Mouse (Mus musculus) stomach, embryonic 15.5 days (tissue): ENCODE results near the gene Sebox. TPM values are rescaled to one million over a fixed set of nuclear protein-coding genes. Genes with fewer than 3 reads are reported as not detected.

Experiments used
- ATAC-seq: fragments of 200-750 bp; cut with Nextera tagmentation; 2 replicates; pipeline ENCODE4 v1.8.0; 2017; ENCODE audit warnings: low read depth, moderate number of reproducible peaks, moderate TSS enrichment; ENCODE audit not compliant: insufficient read depth, low FRiP score
- H3K27ac ChIP-seq: fragments of 300-500 bp; sonication (generic); 2 replicates; pipeline ENCODE4 v1.5.1; 2015; ENCODE audit warnings: mild to moderate bottlenecking, inconsistent platforms
- H3K27me3 ChIP-seq: fragments of 300-500 bp; sonication (generic); replicated peaks from 2 replicates; pipeline ENCODE4 v1.6.1; 2015; ENCODE audit warnings: inconsistent platforms
- H3K36me3 ChIP-seq: fragments of 300-500 bp; sonication (generic); 2 replicates; pipeline ENCODE4 v1.6.1; 2015; ENCODE audit warnings: inconsistent platforms
- H3K4me1 ChIP-seq: fragments of 300-500 bp; sonication (generic); 2 replicates; pipeline ENCODE4 v1.6.1; 2015; ENCODE audit warnings: inconsistent platforms
- H3K4me2 ChIP-seq: fragments of 300-500 bp; sonication (generic); 2 replicates; pipeline ENCODE4 v1.6.1; 2015; ENCODE audit warnings: mild to moderate bottlenecking, inconsistent platforms
- H3K4me3 ChIP-seq: fragments of 300-500 bp; sonication (generic); replicated peaks from 2 replicates; pipeline ENCODE4 v1.5.1; 2015; ENCODE audit warnings: inconsistent platforms
- H3K9ac ChIP-seq: fragments of 300-500 bp; sonication (generic); 2 replicates; pipeline ENCODE4 v1.6.1; 2015; ENCODE audit warnings: inconsistent platforms
- H3K9me3 ChIP-seq: fragments of 300-500 bp; sonication (generic); 2 replicates; pipeline ENCODE4 v1.6.1; 2016; ENCODE audit warnings: inconsistent platforms
- WGBS: fragments of 180-500 bp; shearing (Covaris S2); methylation state at CpG from one replicate; pipeline ENCODE4 v1.1.7; 2015; 5-methylcytosine and 5-hydroxymethylcytosine counted together
- polyA plus RNA-seq: library from polyadenylated mRNA; unstranded; fragments of >200 nt; fragmentation: Nextera tagmentation; extraction: Ambion mirVana; gene quantifications from 2 replicates; pipeline ENCODE4 v1.2.1, GENCODE M21; 2015

Sebox gene
- polyA plus RNA-seq, 1 experiment from 2014 or later: not detected

GRCm38 (mm10) chr11:78467515-78467914 lies 35.7 kb upstream of the Sebox start:
- no peak for ATAC-seq
- no peak overlapping the region for H3K4me2 ChIP-seq
- no peak overlapping the region for H3K9ac ChIP-seq
- H3K36me3 ChIP-seq: 0 out of 2 replicates have a peak, but pooled peaks cover 2% of the 10 kb centered on the region
- WGBS: 77% methylated on average over 7 of the region's 7 CpGs
- H3K27ac ChIP-seq: no peak overlapping the region
- H3K9me3 ChIP-seq: no peaks in the 10 kb centered on the region
- no peaks in the 10 kb centered on the region for H3K27me3 ChIP-seq
- H3K4me1 ChIP-seq: peaks cover 4% of the 10 kb centered on the region
- H3K4me3 ChIP-seq: no peak overlapping the region

GRCm38 (mm10) chr11:78467932-78468331 lies 35.3 kb upstream of the Sebox start:
- WGBS: 60% methylated on average over 3 of the region's 3 CpGs
- Histone ChIP-seq H3K9ac (no peak overlapping the region), H3K4me3 (no peak overlapping the region), H3K36me3 (0 out of 2 replicates have a peak, but pooled peaks cover 2% of the 10 kb centered on the region), H3K4me1 (peaks cover 4% of the 10 kb centered on the region), H3K4me2 (no peak overlapping the region), H3K27ac (no peak overlapping the region), H3K9me3 (no peaks in the 10 kb centered on the region), H3K27me3 (no peaks in the 10 kb centered on the region)
- no peak for ATAC-seq

DNA sequence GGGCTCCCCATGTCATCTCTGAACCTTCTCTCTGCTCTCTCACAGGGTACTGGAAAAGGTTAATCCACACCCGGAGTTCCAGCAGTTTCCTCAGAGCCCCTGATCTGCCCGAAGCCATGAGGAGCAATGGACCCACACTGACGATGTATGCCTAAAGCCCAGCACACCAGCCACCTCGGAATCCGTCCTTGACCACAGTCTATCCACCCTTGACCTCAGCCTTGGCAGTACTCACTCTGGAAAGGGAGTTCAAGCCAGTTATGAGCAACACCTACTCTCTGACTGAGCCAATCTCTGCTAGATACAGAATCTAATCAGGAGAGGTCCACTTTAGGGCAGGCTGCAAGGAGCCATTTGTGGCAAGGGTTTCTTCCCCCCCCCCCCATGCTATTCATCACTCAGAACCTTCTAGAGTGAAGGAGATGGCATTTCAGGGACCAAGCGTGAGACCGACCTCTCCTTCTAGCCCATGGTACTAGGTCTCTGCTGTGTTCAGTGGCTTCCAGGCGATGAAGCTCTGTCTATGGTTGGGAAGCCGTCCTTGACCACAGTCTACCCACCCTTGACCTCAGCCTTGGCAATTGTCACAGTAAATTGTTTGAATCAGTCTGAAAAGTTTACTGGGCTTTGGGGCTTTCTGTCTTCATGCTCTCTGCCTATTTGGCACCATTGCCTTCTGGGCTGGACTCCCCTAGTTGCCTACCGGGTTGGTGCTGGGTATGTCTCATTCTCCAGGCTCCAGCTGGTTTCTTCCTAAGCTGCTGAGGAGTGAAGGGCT lies 31.7 kb upstream of the Sebox start:
- H3K9ac ChIP-seq: no peak overlapping the region
- ATAC-seq: no peak
- H3K4me2 ChIP-seq: no peak overlapping the region
- no peaks in the 10 kb centered on the region for H3K27me3 ChIP-seq
- H3K4me3 ChIP-seq: no peak overlapping the region
- WGBS: 89% methylated on average over 10 of the region's 10 CpGs
- no peak overlapping the region for H3K27ac ChIP-seq
- H3K4me1 ChIP-seq: peaks cover 1% of the 10 kb centered on the region
- H3K9me3 ChIP-seq: no peaks in the 10 kb centered on the region
- H3K36me3 ChIP-seq: 0 out of 2 replicates have a peak, but pooled peaks cover 2% of the 10 kb centered on the region

- WGBS: 75% methylated on average over 3 of the region's 3 CpGs
Observed at GRCm38 (mm10) chr11:78475289-78475688, 28.0 kb upstream of the Sebox start.

GRCm38 (mm10) chr11:78483639-78484038 lies 19.6 kb upstream of the Sebox start:
- no peak overlapping the region for H3K27ac ChIP-seq
- H3K36me3 ChIP-seq: no peaks in the 10 kb centered on the region
- no peaks in the 10 kb centered on the region for H3K4me1 ChIP-seq
- peaks cover 25% of the 10 kb centered on the region for H3K27me3 ChIP-seq
- no peaks in the 10 kb centered on the region for H3K9me3 ChIP-seq
- WGBS: 56% methylated on average over 7 of the region's 7 CpGs
- no peak overlapping the region for H3K4me3 ChIP-seq
- no peak for ATAC-seq
- no peak overlapping the region for H3K4me2 ChIP-seq
- no peak overlapping the region for H3K9ac ChIP-seq

More at GRCm38 (mm10) chr11:78475289-78475688, 28.0 kb upstream of the Sebox start:
- no peak overlapping the region for H3K4me2 ChIP-seq
- no peak overlapping the region for H3K9ac ChIP-seq
- H3K27me3 ChIP-seq: no peaks in the 10 kb centered on the region
- no peaks in the 10 kb centered on the region for H3K4me1 ChIP-seq
- no peak overlapping the region for H3K27ac ChIP-seq
- H3K9me3 ChIP-seq: no peaks in the 10 kb centered on the region
- no peaks in the 10 kb centered on the region for H3K36me3 ChIP-seq
- ATAC-seq: no peak
- no peak overlapping the region for H3K4me3 ChIP-seq

DNA sequence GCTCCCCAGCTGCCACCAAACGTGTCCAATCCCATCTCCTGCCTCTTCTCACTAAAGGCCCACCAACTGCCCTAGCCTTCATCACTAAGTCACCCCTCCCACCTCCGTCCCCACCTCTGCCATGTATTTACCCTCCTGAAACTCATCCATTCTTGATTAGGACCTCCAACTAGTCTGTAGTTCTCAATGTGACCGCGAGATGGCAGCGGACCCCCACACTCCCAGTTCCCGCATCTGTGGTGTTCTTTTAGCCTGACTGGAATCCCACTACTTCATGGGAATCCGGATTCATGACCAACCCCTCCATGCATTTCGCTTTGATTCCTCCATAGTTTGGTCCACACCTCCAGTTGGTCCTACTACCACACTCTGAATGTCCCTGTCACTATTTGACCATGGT lies 15.1 kb upstream of the Sebox start:
- ATAC-seq: no peak
- 3% methylated on average over 8 of the region's 8 CpGs for WGBS
- H3K36me3 ChIP-seq: no peaks in the 10 kb centered on the region

GRCm38 (mm10) chr11:78490781-78491241 lies 12.4 kb upstream of the Sebox start:
- WGBS: 11% methylated on average over 44 of the region's 48 CpGs
- Histone ChIP-seq H3K4me1 (0 out of 2 replicates have a peak, but pooled peaks cover 7% of the 10 kb centered on the region), H3K27ac (no peak overlapping the region), H3K36me3 (no peaks in the 10 kb centered on the region), H3K4me2 (peak overlapping the region; percentile 51), H3K9me3 (no peaks in the 10 kb centered on the region), H3K4me3 (peak overlapping the region; percentile 21), H3K9ac (no peak overlapping the region), H3K27me3 (peaks cover 59% of the 10 kb centered on the region)
- no peak for ATAC-seq

More for the DNA sequence above, 15.1 kb upstream of the Sebox start:
- H3K4me2 ChIP-seq: no peak overlapping the region
- H3K4me3 ChIP-seq: no peak overlapping the region
- H3K4me1 ChIP-seq: 0 out of 2 replicates have a peak, but pooled peaks cover 7% of the 10 kb centered on the region
- no peak overlapping the region for H3K9ac ChIP-seq
- H3K27me3 ChIP-seq: peaks cover 56% of the 10 kb centered on the region
- H3K27ac ChIP-seq: no peak overlapping the region
- H3K9me3 ChIP-seq: no peaks in the 10 kb centered on the region

DNA sequence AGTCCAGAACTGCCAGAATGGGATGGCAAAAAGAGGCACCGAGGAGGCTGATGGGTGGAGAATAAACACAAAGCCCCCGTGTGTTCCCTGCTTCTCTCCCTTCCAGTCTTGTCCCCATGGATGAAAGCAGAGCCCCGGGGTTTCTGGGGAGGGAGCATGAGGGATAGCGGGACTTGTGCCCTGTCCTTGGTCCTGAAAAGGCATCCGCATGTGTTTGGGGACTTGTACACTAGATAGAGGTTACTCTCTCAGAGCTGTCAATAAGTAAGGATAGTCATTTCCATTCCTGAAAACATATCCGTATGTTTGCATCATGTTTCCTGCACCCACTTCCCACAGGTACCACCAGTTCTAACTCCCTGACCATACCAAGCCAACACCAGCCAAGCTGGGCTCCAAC lies 7.3 kb upstream of the Sebox start:
- H3K27ac ChIP-seq: no peak overlapping the region
- no peak for ATAC-seq
- 6% methylated on average over 6 of the region's 6 CpGs for whole genome bisulfite sequencing
- no peak overlapping the region for H3K9ac ChIP-seq
- H3K4me1 ChIP-seq: peaks cover 17% of the 10 kb centered on the region
- H3K27me3 ChIP-seq: peaks cover 45% of the 10 kb centered on the region
- H3K9me3 ChIP-seq: no peaks in the 10 kb centered on the region
- H3K4me2 ChIP-seq: no peak overlapping the region
- H3K36me3 ChIP-seq: no peaks in the 10 kb centered on the region
- H3K4me3 ChIP-seq: no peak overlapping the region

- no peaks in the 10 kb centered on the region for H3K36me3 ChIP-seq
- H3K4me2 ChIP-seq: peak overlapping the region; percentile 97
- no peaks in the 10 kb centered on the region for H3K9me3 ChIP-seq
- peak overlapping the region; percentile 52 for H3K4me3 ChIP-seq
- WGBS: under 1% methylated on average over 44 of the region's 44 CpGs
- H3K27ac ChIP-seq: no peak overlapping the region
- no peak; the same call in 1 of the 2 replicates for ATAC-seq
- no peak overlapping the region for H3K9ac ChIP-seq
- H3K4me1 ChIP-seq: peaks cover 14% of the 10 kb centered on the region
- H3K27me3 ChIP-seq: peaks cover 35% of the 10 kb centered on the region
Observed at GRCm38 (mm10) chr11:78497071-78497541, 6.1 kb upstream of the Sebox start.

DNA sequence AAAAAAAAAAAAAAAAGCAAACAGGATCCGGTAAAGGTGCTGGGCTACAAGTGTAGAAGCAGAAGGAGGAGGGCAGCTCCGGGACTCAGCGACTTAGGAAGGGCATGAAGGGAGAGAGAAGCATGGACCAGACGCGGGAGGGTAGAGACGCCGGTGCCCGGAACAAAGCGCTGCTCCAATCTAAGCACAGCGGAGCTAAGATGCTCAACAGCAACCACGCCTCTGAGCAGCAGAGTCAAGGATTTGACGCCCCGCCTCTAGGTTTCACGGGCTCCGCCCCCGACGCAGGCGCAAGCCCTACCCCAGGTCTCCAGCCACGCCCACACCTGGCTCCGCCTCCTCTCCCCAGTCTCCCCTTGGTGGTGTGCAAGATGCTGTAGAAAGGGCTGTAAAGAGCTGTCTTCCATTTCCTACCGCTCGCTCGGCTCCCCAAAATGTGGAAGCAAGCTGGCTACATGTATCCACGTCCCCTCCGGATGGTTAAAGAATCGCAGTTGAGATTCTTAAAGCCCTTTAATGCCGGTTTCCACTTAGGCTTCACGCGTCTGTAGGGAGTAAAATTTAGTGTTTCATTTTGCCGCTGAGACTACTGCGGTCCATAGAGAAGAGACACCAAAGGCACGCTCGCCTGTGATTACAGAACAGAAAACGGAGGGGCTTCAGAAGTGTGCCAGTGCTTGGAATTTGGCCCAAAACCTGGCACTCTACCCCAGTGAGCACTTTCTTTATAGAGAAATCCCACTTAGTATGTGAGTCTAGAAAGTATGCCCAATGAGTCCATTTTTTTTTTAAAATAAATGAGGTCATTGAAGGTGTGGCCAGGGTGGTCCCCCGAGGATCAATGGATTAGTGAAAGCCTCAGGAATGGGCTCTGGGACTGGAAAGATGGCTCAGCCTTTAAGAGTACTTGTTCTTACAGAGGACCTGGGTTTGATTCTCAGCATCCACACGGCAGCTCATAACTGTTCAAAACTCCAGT lies 5.4 kb upstream of the Sebox start, which contains the start of gene Sarm1:
Gene Sarm1 (minus strand): TSS at position 211 of the 979 bp plus-strand sequence.
- peak within 1 kb of the TSS; percentile 97 for H3K4me2 ChIP-seq
- H3K27me3 ChIP-seq: peaks cover 35% of the 10 kb centered on the region
- no peaks in the 10 kb centered on the region for H3K9me3 ChIP-seq
- peak; percentile 93 for ATAC-seq
- no peak within 1 kb of the TSS for H3K27ac ChIP-seq
- H3K9ac ChIP-seq: no peak within 1 kb of the TSS
- H3K4me3 ChIP-seq: peak within 1 kb of the TSS; percentile 52
- no peaks in the 10 kb centered on the region for H3K36me3 ChIP-seq
- 3% methylated on average over 36 of the region's 36 CpGs for WGBS
- peaks cover 14% of the 10 kb centered on the region for H3K4me1 ChIP-seq

DNA sequence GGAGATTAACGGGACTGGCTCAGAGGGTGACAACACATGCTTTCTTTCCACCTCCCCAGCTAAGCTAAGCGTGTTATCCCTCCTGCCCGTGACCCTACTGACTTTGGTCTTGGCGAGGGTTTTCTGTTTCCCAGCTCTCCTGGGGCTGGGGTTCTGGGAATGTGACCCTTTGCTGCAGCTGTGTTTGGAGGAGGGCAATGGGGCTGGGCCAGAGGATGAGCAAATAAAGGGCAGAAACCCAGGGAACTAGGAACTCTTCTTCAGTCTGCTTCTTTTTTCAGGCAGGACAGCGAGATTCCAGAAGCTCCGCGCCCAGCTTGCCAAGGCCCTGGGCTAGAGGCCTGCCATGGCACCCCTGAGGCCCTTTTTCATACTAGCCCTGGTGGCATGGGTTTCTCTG lies 4.2 kb upstream of the Sebox start, which contains the start of gene Vtn:
Gene Vtn (plus strand): TSS at position 88 of the 400 bp plus-strand sequence.
- Histone ChIP-seq H3K9me3 (no peaks in the 10 kb centered on the region), H3K4me3 (peak within 1 kb of the TSS; percentile 52), H3K4me1 (peaks cover 14% of the 10 kb centered on the region), H3K27me3 (peaks cover 35% of the 10 kb centered on the region), H3K4me2 (peak within 1 kb of the TSS; percentile 97), H3K9ac (no peak within 1 kb of the TSS), H3K27ac (no peak within 1 kb of the TSS), H3K36me3 (no peaks in the 10 kb centered on the region)
- 55% methylated on average over 7 of the region's 7 CpGs for WGBS
- no peak for ATAC-seq
